Mouse (Mus musculus) cerebellum, adult 9-10 months (tissue): ENCODE measurements at regions not wholly inside any gene's neighbourhood (a gene's known extent, or its start where the extent isn't known, plus 50 kb on each side); places are given as distances from the start of the nearest gene placed in this dataset.

Experiments used
- DNase-seq: peaks from one replicate; pipeline ENCODE4 v3.0.0; 2022

DNA sequence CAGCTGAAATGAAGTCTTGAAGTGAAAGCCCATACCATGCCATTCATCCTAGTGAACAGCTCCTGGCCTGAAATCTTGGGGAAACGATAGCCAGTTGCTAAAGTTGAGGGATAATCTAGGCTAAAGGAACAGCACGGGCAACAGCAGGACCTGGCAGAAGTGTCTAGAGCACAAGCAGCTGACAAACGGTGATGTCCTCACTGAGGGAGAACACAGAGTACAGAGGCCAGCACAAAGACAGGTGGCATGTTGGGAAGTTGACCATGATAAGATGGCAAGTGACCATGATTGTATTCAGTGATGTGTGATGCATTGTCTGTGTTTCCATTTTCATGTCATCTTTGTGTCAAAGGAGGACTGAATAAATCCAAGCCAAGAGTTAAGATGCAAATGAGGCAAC lies 212.4 kb upstream of the Ntm start:
- DNase-seq = no peak

DNA sequence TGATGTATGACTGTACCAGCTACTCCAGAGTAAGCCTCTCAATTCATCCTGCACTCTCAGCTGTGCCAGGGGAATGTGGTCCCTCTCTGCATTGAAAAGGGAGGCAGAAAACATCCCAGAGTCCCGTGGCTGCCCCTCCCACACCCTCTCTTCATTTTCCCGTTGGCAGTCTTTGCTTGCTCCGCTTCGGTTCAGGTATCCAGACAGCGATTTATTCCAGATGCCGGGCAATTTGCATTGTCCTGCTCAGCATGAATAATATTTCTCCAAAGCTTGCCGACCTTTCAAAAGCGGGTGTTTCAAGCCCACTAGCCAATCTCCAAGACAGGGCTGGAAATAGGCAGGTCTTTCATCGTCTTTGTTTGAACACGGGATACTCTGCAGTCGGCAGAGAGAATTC lies 220.5 kb upstream of the Ntm start:
- no peak for DNase-seq

DNA sequence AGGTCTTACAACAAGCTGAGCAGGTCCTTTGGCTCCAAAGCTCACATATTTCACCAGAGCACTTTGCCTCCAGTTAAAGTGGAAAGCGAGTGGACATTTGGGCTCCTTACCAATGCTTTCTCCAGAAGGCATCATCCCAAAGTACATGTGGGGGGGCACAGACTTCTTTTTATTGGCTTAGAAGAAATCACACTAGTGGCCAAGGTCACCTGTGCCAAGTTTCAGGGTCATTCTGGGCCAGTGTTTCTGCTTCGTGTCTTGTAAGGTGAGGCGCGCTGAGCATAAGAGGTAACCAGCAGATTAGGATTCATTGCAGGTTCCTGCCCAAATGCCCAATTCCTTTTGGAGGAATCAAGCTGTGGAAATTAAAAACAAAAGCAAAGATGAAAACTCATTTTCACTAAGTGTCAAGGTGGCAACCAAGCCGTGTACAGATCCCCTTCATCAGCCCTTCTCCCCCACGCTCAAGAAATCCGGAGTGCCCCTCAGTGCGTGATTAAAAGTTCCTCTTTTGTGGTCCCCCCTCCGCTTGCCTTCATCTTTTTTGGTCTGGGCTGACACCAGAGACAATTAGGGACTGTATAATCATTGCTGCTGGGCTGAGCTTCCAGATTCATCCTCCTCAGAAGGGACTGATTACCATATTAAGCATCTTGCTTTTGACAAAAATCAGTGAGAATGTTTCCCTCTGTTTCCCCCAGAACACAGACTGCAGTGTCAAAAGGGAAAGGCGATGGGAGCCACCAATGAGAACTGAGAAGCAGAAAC lies 222.2 kb upstream of the Ntm start:
- DNase-seq = no peak

DNA sequence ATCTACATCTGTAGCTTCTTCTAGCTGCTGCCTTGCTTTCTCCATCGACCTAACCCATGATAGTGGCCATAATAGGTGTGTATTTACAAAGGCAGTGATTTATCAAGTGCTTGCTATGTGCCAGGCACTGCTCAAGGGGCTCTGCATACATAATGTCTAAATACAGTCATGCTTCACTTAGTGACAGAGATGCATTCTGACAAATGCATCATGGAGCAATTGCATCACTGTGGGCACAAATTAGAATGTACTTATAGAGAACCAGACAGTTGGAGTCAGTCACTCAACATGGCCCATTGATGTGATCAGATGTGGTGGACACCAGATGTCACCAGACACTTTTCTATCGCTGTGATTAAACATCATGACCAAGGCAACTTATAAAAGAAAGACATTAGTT lies 223.3 kb upstream of the Ntm start:
- DNase-seq = no peak

DNA sequence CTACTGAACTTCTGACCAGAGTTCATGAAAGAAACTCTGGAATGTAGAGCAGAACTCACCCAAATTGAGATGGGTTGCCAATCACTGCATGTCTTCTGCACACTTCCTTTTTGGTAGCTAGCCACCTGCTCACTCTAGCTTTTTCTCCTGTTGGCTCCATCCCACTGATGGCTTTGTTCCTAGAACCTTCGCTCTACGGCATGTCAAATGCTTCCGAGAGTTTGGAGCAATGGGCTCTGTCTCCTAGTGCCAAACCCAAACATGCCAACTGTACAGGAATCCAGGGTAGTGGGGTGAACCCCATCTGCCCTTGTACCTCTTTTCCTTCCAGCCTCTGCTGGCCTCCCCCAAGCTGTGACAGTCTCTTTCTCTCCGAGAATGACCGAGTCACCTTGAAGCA lies 227.1 kb upstream of the Ntm start:
- DNase-seq = peak; percentile 94

DNA sequence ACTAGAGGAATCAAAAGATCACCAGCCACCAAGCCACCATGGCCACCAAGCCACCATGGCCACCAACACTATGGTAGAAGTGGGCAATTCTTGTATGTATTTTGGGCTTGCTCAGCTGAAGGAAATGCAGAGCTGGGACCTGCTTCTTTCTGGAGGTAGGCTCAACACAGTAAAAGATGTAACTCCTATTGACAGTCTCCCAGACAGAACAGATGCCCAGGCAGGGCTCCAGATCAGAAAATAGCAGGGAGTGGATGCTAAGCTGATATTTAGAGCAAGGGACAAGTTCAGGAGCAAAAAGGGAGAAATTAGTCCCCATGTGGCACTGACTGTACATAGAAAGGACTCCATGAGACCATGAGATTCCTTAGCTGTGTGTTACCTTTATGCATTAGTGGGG lies 228.2 kb upstream of the Ntm start:
- peak; percentile 83 for DNase-seq

DNA sequence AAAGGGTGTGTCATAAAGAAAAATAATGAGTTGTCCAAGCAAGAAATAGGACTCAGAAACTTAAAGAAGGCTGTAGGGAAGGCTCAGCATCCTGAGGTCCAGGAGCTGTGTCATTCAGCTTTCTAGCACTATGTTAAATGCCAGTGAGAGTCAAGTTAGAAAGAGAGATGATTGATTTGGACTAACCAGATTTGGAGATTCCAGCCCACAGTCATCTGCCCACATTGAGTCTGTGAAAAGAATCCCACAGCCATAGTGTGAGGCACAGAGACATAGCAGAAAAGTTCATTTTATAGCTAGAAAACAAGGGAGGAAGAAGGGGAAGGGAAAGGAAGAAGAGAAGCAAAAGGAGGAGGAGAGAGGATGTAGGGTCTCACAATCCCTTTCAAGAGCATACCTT lies 229.0 kb upstream of the Ntm start:
- no peak for DNase-seq

DNA sequence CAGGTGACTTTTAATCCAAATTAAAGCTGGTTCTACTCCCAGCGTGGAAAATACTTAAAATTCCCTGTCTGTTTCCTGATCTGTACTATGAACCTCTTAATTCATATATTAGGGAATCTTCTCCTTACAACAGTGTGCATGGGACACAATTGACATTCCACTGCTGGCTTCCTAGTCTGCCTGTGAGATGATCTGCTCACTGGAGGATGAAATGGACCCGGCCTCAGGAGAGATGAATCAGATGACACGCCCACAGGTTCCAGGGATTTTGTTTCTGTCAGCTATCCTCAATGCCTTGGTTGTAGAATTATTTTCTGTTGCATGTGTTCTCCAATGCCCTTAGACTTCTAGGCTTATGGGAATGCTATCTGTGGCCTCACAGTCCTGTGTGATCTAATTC lies 231.9 kb upstream of the Ntm start:
- DNase-seq = no peak

DNA sequence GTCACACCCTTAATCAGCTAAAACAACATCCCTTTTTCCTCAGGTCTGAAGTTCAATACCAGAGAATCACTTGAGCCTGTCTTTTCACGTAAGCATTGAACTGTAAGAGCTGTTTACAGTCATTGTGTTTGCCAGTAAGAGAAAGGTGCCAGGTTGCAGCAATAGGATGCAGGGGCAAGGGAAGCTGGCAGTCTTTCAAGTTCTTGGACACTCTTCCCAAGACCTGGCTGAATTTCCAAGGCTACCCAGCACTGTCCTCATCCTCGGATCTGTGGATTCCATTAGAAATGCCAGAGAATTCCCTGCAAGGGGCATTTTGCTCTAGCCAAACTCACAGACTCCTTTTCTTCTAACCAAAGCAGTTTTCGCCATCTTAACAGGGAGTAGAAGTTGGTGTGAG lies 224.5 kb upstream of the Snx19 start:
- DNase-seq = no peak

DNA sequence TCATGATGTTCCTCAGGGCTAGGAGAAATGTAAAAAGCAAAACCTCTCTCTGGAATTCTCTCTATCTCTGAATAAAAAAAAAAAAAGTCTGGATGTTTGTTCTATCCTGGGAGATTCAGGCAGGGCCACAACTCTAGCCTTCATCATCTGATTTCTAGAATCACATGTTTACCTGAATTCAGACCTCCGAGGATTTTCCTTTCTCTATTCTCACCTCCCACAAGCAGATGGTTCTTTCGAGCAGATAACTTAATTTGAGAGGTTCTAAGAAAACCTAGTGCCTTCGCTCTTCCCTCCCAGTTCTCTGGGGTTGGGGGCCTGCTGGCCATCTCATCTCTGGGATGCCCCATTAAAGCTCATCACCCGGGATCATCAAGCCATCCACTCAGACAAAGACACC lies 219.3 kb upstream of the Snx19 start:
- DNase-seq = no peak

DNA sequence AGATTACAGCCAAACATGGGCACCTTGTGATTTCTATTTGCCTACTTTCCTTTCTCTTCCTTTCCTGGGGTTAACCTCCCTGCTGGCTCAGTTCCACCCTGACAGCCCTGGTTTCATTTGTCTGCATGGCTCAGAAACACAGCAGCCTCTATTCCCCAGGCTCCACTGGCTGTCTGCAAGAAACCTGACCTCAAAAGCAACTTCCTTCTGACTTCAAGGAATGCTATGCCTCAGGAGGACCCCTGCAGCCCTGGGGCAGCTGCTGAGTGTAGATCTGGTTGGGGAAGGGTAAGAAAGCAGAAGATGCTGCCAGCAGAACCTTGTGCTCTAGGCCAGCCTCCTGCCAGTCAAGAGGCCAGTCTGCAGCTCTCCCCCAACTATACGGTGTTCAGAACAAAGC lies 217.1 kb upstream of the Snx19 start:
- DNase-seq = no peak

DNA sequence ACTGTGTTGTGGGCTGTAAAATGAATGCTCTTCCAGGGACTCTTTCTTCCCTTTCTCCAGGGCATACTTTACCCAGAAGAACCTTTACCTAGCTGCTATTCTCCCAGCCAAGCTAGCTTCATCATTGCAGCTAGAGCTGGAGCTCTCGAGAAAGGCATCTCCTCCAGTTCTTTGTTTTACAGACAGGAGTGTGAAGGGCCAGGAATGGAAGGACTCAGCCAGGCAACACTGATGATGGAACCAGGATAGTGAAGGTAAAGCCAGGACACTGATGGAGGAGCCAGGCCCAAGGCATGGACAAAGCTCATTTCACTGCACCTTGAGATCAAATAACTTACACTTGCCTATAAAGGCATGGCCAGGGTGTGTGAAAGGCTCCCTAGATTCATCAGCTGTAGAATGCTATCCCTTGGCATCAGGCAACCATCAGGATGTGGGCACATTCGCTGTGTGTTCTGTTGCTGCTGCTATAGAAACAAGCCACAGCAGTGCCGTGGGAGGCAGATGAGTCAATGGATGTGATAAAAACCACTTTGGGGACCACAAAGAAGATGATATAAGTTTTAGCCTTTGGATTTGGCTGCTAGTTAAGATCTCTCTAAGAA lies 214.3 kb upstream of the Snx19 start:
- no peak for DNase-seq

DNA sequence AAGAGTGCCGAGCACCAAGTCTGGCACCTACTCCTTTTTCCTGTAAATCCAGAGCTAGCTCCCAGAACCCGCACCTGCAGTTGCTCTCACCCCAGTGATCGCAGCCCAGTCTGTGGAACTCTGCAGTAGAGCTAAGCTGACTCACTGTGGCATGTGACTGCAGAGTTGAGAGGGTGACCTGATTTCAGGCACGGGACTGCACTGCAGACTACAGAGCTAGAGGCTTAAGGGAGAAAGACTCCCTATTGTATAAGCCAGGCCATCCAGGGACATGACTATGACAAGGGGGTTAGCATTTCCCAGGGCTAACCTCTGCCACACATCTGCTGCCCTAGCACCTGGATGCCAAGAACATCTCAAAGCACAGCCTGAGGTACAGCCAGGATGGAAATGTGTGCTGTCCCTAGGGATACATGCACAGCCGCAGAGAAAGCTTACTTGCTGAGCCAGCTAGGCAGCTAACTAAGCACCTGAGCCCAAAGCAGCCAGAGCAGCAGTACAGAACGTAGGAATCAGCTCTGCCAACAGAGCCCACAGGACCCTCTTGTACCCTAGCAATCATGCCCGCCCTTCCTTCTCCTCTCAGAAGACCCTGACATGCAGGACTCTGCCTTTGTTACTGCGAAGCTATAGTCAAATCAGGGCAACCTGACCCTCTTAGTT lies 192.3 kb upstream of the Snx19 start:
- DNase-seq = peak; percentile 59

DNA sequence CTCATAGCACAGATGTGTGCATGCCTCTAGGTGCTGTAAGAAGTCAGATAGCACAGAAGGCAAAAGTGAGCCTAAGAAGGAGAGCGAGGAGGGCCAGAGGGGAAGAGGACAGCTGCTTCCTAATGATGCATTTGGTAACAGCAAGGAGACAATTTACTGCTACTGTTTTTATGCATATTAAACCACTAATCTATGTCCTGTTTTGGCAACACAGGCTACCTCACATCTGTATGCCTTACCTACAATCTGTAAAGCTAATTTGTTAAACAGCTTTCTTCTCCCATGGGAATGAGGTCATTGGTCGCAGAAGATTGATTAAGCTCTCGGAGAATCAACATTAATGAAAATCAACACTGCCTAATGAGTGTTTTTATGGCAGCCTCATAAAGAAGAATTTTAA lies 191.1 kb upstream of the Snx19 start:
- DNase-seq = no peak

DNA sequence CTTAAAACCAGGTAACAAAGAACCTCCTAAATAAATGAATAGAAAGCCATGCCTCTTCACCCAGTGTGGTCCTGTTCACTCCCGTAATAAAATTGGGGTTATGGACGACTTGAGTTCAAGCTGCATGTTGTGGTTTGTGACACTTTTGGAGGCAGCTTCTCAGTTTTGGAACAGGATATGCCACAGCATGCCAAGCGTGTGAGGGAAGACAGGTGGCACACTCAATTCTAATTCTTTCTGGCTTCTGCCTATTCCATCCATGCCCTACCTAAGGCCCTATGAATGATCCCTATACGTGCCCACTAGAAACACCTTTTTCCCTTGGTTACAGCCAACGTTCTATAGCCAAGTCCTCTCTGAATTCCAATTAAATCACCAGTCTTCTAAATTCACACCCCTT lies 184.8 kb upstream of the Snx19 start:
- peak; percentile 72 for DNase-seq

DNA sequence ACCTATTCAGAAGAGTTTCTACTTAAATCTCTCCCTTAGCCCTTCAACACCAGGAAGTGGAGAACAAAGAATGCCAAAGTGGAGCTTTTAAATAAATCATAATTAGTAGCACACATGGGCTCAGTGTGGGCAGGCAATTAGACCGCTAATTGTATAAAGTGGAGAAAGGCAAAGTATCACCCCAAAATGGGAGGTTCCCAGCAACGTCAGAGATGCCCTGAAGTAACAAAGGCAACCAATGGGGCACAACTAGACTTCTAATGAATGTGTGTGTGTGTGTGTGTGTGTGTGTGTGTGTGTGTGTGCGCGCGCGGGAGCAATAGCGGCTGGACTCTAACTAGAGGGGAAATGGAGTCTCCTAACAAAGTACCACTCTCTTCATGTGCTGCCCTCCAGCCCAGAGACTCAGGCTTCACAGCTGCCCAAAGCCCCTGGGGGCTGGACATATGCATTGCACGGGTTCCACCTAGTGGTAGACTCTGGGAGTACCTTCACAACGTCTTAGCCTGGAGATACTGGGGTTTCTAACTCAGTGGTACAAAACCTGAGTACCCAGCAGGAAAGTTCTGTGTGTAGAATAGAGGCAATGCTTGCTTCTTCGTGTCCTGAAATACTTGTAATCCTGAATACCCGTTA lies 162.3 kb upstream of the Snx19 start:
- DNase-seq = peak; percentile 72

DNA sequence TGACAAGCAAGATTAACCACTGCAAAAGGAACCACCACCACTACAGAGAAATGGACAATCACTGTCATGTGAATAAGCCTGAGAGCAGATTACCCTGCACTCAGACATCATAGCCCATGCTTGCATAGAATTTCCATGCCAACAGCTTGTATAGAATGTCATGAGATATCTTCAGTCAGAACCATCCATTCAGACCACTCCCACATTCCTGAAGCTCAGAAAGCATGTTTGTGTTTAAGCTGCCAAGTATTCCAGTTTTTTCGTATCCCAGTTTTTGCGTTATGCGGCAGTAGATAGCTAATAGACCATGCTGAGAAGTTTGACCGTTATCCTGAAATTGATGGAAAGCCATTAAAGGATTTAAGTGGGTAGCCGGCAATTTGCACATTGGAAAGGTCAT lies 155.8 kb upstream of the Snx19 start:
- DNase-seq = no peak

DNA sequence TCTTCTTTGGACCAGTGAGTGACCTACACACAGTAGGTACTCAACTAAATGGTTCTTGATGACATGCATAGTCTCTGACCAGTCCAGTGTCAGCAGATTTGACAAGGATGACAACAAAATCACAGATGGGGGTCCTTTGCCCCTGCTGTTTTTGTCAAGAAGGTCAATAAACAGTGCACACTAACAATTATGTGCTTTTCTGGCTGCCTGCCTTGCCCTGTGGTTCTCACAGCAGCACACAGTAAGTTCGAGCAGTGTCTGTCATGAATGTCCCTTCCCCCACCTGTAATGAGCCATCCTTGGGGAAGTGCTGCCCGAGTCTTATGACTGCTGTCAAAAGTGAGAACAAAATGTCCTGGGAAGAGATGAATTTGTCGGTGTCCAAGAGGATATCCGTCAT lies 153.1 kb upstream of the Snx19 start:
- no peak for DNase-seq

DNA sequence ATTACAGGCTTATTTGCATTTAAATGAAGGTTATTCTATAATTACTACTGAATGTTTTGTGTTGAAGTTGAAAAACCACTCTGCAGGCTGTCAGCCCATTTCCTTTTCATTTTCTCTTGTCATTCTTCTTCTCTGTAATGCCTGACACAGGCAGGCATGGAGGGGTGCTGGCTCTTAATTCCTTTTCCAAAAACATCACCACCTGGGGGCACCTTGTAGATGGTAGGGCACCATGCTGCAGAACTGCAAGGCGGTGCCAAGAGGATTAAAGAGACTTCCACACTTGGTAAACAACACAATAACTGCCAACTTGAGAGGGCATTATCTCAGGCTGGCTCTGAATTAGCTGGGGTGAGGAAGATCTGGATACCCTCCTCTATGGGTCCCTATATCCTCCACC lies 148.7 kb upstream of the Snx19 start:
- peak; percentile 43 for DNase-seq

DNA sequence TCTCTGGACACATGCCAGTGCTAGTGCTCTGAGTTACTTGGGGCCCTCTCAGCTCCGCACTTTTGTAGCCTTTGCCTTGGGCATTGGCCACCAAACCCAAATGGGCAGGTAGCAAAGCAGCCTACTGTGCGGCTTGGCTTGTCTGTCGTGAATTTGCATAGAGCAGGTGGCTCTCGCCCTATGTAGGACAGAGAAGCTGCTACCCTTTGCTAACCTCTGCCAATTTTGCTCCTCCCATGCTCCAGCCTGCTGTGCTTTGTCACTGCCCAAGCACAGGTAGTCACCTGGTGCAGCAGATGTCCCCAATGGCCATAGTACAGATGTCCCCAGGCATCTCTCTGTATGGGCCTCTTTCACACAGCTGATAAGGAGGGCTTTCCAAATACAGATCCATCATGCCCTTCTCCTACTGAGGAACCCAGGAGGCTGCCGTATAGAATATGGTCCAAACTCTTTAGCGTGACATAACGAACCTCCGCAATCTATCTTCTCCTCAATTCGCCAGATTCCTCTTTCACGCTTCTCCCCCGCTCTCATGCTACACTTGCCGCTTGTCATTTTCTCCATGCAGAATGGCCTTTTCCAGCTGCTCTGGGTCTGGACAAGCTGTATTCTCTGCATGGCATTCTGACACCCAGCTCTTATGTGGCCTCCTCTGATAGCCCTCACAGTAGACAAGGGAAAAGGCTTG lies 143.7 kb upstream of the Snx19 start:
- peak; percentile 96 for DNase-seq

DNA sequence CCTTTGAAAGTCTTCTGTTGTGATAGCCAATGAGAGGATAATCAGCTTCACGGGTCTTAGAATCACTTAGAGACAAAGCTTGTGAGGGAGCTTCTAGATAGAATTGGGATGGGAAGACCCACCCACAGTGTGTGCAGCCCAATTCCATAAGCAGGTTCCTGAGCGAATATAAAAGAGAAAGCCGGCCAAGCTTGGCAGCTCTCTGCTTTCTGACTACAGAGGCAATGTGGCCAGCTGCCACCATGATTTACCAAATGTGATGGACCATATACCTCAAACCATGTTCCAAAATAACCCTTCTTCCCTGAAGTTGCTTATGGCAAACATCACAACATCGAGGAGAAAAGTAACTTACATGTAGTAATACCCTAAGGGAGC lies 143.1 kb upstream of the Snx19 start:
- DNase-seq = peak; percentile 73

DNA sequence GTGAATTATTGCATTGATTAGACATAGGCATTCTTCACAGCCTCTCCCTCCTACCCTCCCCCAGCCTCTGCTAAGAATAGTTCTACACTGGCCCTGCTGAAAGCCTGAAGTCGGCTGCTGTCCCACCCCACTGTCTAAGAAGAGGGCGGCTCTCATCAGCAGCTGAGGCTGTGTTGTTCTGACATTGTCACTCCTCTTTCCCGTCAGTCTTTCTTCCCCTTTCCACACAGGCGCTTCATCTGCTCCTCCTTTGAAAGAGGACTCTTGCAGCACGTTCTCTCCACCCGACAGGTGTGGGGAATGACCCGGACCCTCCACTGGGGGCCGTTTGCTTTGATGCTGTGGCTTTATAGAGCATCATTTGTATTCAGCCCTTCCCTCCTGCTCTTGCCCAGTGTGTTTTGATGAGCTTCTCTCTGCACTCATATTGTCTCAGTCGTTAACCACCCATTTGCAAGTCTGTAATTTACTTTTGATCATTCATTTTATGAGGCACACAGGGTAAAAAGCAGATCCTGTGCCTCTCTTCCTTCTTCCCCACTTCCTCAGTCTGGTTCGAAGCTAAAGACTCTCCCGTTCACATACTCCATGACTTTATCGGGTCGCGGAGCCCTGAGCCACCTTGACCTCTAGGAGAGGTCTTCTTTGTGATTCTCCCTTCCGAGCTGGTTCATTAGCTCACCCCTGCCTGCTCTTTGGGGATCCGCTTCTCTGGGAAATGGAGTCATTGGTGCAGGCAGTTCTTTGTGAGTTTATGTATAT lies 142.2 kb upstream of the Snx19 start:
- no peak for DNase-seq

DNA sequence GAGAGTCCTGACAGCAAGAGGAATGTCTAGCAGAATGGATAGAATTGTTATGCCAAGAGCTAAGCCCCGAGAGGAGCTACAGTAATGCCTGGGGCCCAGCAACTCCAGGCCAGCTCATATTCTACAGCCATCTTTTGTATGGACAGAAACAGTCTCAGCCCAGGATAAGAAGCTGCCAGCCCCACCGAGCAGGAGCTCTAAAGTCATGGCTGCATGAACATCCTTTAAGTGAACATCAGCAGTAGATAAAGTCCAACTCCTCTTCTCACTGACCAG lies 141.6 kb upstream of the Snx19 start:
- DNase-seq = no peak
